Mouse (Mus musculus): Measurements from ENCODE around the gene Olfr1454. TPM values are rescaled to one million over a fixed set of nuclear protein-coding genes. Genes with fewer than 3 reads are reported as not detected.

The Olfr1454 gene
- not detected for total RNA-seq (2022)

DNA sequence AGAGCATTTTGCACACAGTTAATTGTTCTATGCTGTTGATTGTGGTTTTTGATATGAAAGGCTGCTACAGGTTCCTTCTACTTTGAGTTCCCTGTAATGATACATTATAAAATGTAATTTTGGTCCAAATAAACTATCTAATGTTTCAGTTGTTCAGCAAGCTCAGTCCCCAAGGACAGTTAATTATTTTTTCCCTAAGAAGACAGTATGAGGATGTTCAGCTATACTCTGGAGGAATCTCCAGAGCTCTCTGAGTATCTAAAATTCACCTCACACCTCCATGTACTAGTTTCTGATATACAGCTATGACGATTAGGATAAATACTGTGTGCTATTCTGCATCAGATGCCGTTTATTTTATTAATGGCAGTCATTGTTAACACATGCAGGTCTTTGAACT lies at the start of gene Olfr1454:
Gene Olfr1454 (plus strand): TSS at position 301 of the 400 bp plus-strand sequence.
- no peak for DNase-seq (ENCODE audit: low spot score in 2 of 2)

DNA sequence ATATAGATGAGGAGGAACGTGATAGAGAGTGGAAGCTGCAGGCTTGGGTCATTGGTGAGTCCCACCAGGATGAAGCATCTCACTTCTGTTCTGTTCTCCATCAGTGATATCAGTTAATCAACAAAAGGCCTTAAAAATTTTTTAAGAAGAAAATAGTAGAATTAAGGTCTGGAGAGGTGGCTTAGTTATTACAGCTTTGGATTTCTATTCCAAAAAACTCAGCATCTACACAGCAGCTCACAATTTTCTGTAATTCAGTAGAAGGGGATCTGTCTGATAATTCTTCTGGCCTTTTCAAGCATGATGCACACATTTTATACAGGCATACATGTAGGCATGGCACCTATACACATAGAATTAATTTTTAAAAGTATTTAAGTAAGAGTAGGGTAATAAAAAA lies 32.2 kb upstream of the Olfr1454 start, which contains the start of gene Olfr1453:
Gene Olfr1453 (minus strand): TSS at position 101 of the 400 bp plus-strand sequence.
- DNase-seq (ENCODE audit: low spot score in 2 of 2) = no peak

DNA sequence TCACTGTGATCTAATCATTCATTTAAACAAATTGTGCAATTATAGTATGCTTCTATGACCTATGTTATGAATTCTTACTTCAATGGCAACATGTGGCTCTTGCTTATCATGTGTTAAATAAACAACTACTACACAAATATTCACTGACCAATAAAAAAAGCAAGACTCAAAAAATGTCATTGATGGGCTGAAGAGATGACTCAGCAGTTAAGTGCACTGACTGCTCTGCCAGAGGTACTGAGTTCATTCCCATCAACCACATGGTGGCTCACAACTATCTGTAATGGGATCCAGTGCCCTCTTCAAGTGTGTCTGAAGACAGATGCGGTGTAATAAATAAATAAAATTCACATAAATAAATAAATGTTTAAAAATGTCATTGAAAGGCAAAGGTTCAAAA lies 33.5 kb downstream of the Olfr1454 start:
- no peak for DNase-seq (ENCODE audit: low spot score in 2 of 2)

DNA sequence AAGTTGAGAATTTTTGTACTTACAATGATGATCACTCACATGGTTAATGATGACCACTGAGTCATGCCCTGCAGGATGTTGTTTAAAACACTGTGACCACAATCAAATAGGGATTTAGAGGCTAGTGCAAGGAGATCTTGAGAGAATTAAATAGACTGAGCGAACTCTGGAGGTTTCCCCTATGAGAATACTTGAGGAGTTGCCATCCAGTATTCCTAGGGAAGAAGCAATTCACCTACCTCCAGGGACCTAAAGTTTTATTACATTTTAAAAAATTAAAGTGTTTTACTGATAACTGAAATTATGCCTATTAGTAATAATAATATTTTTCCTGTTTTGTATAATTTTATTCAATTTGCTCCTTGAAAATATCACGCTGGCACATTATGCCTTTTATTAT lies 37.4 kb downstream of the Olfr1454 start, which contains the start of gene Olfr1457:
Gene Olfr1457 (minus strand): TSS at position 101 of the 400 bp plus-strand sequence.
- DNase-seq (ENCODE audit: low spot score in 2 of 2) = no peak

DNA sequence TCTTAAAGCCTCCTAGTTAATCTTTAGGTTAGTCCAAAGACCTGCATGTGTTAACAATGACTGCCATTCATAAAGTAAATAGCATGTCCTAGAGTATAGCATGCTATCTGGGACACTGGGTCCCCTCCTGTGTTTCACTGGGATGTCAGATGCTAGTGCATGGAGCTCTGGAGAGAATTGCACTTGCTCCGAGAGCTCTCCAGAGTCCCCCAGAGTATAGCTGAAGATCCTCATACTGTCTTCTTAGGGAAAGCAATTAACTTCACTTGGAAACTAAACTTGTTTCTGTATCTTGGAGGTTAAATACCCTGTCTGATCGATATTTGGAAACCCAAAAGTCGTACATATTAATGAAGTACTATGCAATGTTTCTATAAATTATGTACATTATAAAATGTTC lies 46.3 kb downstream of the Olfr1454 start, which contains the start of gene Olfr1458:
Gene Olfr1458 (minus strand): TSS at position 101 of the 400 bp plus-strand sequence.
- DNase-seq (ENCODE audit: low spot score in 2 of 2) = no peak

Other genes with a start within 250 kb of the Olfr1454 start
- gene Gm5244, start 213.9 kb upstream of the Olfr1454 start, total RNA-seq (2022) = not detected
- not detected for gene Olfr1444, start 203.3 kb upstream of the Olfr1454 start, total RNA-seq (2022)
- gene Olfr1445, start 176.8 kb upstream of the Olfr1454 start, total RNA-seq (2022) = not detected
- not detected for gene Olfr1446, start 167.1 kb upstream of the Olfr1454 start, total RNA-seq (2022)
- not detected for gene Olfr1447, start 156.9 kb upstream of the Olfr1454 start, total RNA-seq (2022)
- gene Olfr1448, start 136.2 kb upstream of the Olfr1454 start, total RNA-seq (2022) = not detected
- gene Olfr1449, start 129.8 kb upstream of the Olfr1454 start, total RNA-seq (2022) = not detected
- gene Olfr1450, start 110.4 kb upstream of the Olfr1454 start, total RNA-seq (2022) = not detected
- not detected for gene Olfr1451, start 65.6 kb upstream of the Olfr1454 start, total RNA-seq (2022)
- not detected for gene Olfr1453, start 32.3 kb upstream of the Olfr1454 start, total RNA-seq (2022)
- gene Olfr1457, start 37.3 kb downstream of the Olfr1454 start, total RNA-seq (2022) = not detected
- gene Olfr1458, start 46.2 kb downstream of the Olfr1454 start, total RNA-seq (2022) = not detected
- gene Olfr1459, start 88.9 kb downstream of the Olfr1454 start, total RNA-seq (2022) = under 1 TPM; 0.09 to 0.27 (median 0.20) TPM
- gene Olfr1461, start 102.4 kb downstream of the Olfr1454 start, total RNA-seq (2022) = not detected
- not detected for gene Olfr1462, start 125.1 kb downstream of the Olfr1454 start, total RNA-seq (2022)
- not detected for gene Olfr1463, start 170.7 kb downstream of the Olfr1454 start, total RNA-seq (2022)

All from layer of hippocampus, adult 8-10 months (tissue).